Comparison of ENCODE assay signal across 8 mouse cellular contexts in the genomic region with DNA sequence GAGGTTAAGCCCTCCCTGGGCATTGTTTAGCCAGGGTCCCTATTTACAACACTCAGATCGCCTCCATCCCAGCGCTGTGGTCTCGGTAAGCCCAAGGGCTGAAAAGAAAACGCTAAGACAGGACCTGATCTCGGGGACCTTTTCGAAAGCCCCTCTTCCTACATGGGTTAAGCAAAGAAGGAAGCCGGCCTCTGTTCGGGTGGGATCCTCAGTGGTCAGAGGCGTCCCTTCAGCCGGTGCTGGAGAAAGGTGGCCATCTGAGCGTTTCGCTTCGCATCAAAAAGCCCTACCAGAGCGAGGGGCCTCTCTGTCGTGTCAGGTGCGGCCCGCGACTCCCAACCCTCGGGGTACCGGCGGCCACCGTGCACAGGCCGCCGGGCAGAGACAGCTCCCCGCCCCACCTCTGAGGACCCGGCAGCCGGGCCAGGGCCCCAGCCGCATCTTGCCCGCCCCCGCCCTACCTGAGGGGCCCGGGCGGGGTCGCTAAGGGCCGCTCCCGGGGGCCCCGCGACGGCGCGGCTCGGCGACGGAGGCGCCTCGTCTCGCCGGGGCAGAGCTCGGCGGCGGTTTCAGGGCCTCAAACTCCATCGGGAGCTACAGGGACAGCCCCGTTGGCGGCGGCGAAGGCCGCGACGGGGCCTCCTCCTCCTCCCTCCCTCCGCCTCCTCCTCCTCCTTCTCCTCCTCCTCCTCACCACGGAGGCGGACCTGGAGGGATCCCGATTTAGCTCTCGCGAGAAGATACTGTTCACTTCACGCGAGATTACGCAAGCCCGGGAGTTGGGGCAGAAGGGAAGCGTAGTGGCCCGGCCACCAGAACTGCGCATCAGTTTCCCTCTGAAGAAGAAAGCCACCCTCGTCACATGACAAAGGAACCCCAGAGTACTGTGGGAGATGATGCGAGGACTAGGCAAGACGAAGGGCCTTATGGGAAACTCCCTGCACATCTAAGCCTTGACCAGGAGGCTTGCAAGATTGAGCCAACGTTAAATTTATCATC. TPM values are rescaled to one million over a fixed set of nuclear protein-coding genes. Genes with fewer than 3 reads are reported as not detected.
DNase-seq lines count a peak whose midpoint lies in the region; ATAC-seq and TF ChIP-seq lines count a peak whose summit lies in the region.

A gene (minus strand): TSS at position 598 of the 999 bp plus-strand sequence.

- peak; percentile 86 to 90 for DNase-seq in gastrocnemius, adult 8-10 months (ENCODE audit: low spot score in 2 of 2)
- DNase-seq in hindlimb bud, embryonic 11.5 days (ENCODE audit: extremely low spot score, low read depth, low spot score) = peak; percentile 98
- DNase-seq in left cerebral cortex, adult 8-10 months (ENCODE audit: low spot score in 2 of 2) = peak; percentile 86 to 96
- peak; percentile 98 for DNase-seq in right cerebral cortex, postnatal 10 days (ENCODE audit: low spot score in 2 of 2)
- DNase-seq in urinary bladder, postnatal 25 days (ENCODE audit: low spot score) = peak; percentile 87

- peaks cover 4% of the 10 kb centered on the region; the same call in 1 of the 2 replicates for H3K4me1 ChIP-seq in cortical plate, adult 2 months (ENCODE audit: control insufficient read depth, insufficient read depth, low read length)
- H3K4me1 ChIP-seq in megakaryocyte, embryonic 14.5 days = peaks cover 24% of the 10 kb centered on the region; the same call in 1 of the 2 replicates

- peaks cover 12% of the 10 kb centered on the region for H3K36me3 ChIP-seq in megakaryocyte, embryonic 14.5 days (replicated peaks; ENCODE audit: low read length)

- no peak for TF ChIP-seq CTCF in cortical plate, adult 2 months (IDR thresholded peaks at IDR 0.05; ENCODE audit: extremely low read depth, insufficient read depth, low read length)

- ATAC-seq in activated CD4-positive, CD25-positive, alpha-beta regulatory T cell, adult 4 months = peak; percentile 99

- no peaks in the 10 kb centered on the region for H3K27me3 ChIP-seq in megakaryocyte, embryonic 14.5 days (replicated peaks)

- peak; percentile 90 for TF ChIP-seq POLR2A in cortical plate, adult 2 months (IDR thresholded peaks at IDR 0.05; ENCODE audit: extremely low read depth, insufficient read depth, low read length)

- H3K27ac ChIP-seq in cortical plate, adult 2 months (ENCODE audit: insufficient read depth, low read length) = peak within 1 kb of the TSS; percentile 50

- H3K9me3 ChIP-seq in megakaryocyte, embryonic 14.5 days = no peaks in the 10 kb centered on the region

- peak within 1 kb of the TSS; percentile 96 for H3K4me3 ChIP-seq in cortical plate, adult 2 months (ENCODE audit: insufficient read depth, low read length)
- peak within 1 kb of the TSS; percentile 96 for H3K4me3 ChIP-seq in megakaryocyte, embryonic 14.5 days (replicated peaks)

RNA-seq across cellular contexts. Expression of the gene that starts here (rescaled TPM):
- 10 to 100 TPM; 21.2 to 29.0 TPM for polyA plus RNA-seq in activated CD4-positive, CD25-positive, alpha-beta regulatory T cell, adult 4 months (2017; shearing (Covaris generic))
- 25.2 and 25.5 TPM in 2 replicates for polyA plus RNA-seq in cortical plate, adult 2 months (2012; rRNA removed)
- 10 to 100 TPM; 32.4 to 67.5 (median 43.8) TPM for total RNA-seq in gastrocnemius, adult 8-10 months (2022)
- total RNA-seq in left cerebral cortex, adult 8-10 months (2022) = 10 to 100 TPM; 75.6 to 92.0 (median 82.8) TPM
- 0.24 and 0.47 TPM in 2 replicates for polyA plus RNA-seq in megakaryocyte, embryonic 14.5 days (2012; ENCODE audit: insufficient read depth, low replicate concordance)

Comparison
In these comparisons a context has a peak if more than half of its experiments do, and no peak if none do; other contexts are left out.
1. Peak in every context shown above with its lines: DNase-seq, ATAC-seq, H3K4me3 ChIP-seq and H3K27ac ChIP-seq.
2. RNA of the gene that starts here (polyA plus RNA-seq): 21.2 to 29.0 TPM in activated CD4-positive, CD25-positive, alpha-beta regulatory T cell, adult 4 months and 25.2 to 25.5 TPM in cortical plate, adult 2 months; 0.24 to 0.47 TPM in megakaryocyte, embryonic 14.5 days; every median in the first group is over 10 times any median in the second.